Mouse (Mus musculus) neural tube, embryonic 15.5 days (tissue): Measurements from ENCODE around the gene Pde4b. TPM values are rescaled to one million over a fixed set of nuclear protein-coding genes. Genes with fewer than 3 reads are reported as not detected.

Source experiments
- ATAC-seq: fragments of 200-750 bp; cut with Nextera tagmentation; 2 replicates; pipeline ENCODE4 v1.8.0; 2017; ENCODE audit warnings: mild to moderate bottlenecking, moderate TSS enrichment, moderate library complexity; ENCODE audit not compliant: low FRiP score
- H3K27ac ChIP-seq: fragments of 300-500 bp; sonication (generic); replicated peaks from 2 replicates; pipeline ENCODE4 v1.5.1; 2015; ENCODE audit warnings: mild to moderate bottlenecking, inconsistent platforms
- H3K27me3 ChIP-seq: fragments of 300-500 bp; sonication (generic); replicated peaks from 2 replicates; pipeline ENCODE4 v1.6.1; 2015; ENCODE audit warnings: inconsistent platforms
- H3K36me3 ChIP-seq: fragments of 300-500 bp; sonication (generic); 2 replicates; pipeline ENCODE4 v1.6.1; 2015; ENCODE audit warnings: inconsistent platforms
- H3K4me1 ChIP-seq: fragments of 300-500 bp; sonication (generic); 2 replicates; pipeline ENCODE4 v1.6.1; 2015; ENCODE audit warnings: inconsistent platforms
- H3K4me2 ChIP-seq: fragments of 300-500 bp; sonication (generic); 2 replicates; pipeline ENCODE4 v1.6.1; 2015; ENCODE audit warnings: inconsistent platforms, mild to moderate bottlenecking, moderate library complexity
- H3K4me3 ChIP-seq: fragments of 300-500 bp; sonication (generic); replicated peaks from 2 replicates; pipeline ENCODE4 v1.5.1; 2015; ENCODE audit warnings: mild to moderate bottlenecking, inconsistent platforms
- H3K9ac ChIP-seq: fragments of 300-500 bp; sonication (generic); replicated peaks from 2 replicates; pipeline ENCODE4 v1.6.1; 2015; ENCODE audit warnings: mild to moderate bottlenecking, inconsistent platforms
- H3K9me3 ChIP-seq: fragments of 300-500 bp; sonication (generic); replicated peaks from 2 replicates; pipeline ENCODE4 v1.6.1; 2016; ENCODE audit warnings: inconsistent platforms
- whole genome bisulfite sequencing: fragments of 180-500 bp; shearing (Covaris S2); methylation state at CpG from one replicate; pipeline ENCODE4 v1.1.7; 2015; ENCODE audit warnings: mixed read lengths; 5-methylcytosine and 5-hydroxymethylcytosine counted together
- polyA plus RNA-seq: library from polyadenylated mRNA; unstranded; fragments of >200 nt; fragmentation: Nextera tagmentation; extraction: Ambion mirVana; gene quantifications from 2 replicates; pipeline ENCODE4 v1.2.1, GENCODE M21; 2015

Gene Pde4b
- polyA plus RNA-seq, 1 experiment from 2014 or later: 40.9 TPM

DNA sequence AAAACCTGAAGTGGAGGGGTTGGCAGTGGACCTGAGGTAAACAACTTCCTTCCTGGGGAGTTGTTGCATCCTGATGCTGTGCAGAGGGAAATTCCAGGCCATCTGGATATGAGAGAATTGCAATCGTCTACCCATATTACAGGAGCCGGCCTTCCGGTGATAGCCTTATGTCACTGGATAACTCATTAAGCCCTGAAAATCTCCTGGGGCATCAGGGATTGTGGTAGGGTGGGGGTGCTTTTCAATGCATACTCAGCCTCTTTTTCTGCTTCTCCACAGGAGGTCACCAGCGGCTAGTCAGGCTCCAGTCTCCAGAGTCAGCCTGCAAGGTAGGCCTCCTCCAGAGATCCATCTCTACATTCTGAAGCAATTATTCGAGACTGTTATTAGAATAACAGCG lies 418.4 kb downstream of the Pde4b start:
- 42% methylated on average over 6 of the region's 6 CpGs for WGBS
- peaks cover 3% of the 10 kb centered on the region for H3K4me1 ChIP-seq
- H3K27ac ChIP-seq: no peak overlapping the region

DNA sequence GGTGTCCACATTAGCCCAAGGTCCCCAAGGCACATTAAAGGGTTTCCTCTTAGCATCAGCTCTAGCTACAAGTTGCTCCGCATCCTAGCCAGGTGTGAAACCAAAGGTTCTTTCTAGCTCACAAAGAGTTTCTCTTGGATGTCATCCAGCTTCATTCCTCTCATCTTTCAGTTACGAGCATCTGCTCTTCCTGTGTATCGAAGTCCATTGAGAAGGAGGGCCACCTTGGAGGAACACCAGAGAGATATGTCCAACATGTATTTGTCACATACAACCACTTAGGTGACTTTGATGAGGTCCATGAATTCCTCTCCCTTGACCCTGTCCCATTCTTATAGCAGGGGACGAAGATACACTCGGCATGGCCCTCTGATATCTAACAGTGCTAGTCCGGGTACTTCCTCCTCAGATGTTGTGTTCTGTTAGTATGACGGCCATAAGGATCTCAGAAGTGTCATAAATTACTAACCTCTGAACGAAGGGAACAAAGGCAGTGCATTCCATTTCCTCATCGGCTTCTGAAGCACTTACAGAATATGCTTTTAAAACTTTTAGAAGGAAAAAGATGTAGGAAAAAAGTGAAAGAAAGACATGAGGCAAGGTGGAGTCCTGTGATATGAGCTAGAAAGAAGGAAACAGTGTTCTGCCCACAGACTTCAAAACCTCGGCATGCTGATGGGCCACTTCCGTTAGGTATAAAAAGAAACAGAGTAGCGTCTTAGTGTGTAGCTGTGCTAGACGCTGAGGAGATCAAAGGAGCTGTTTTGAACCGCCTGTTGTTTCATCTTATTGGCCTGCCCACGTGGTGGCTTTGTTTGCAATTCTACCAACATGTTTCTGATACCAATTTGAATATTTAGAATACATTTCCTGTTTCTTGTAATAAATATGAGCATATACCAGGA lies 419.3 kb downstream of the Pde4b start:
- Histone ChIP-seq H3K36me3 (no peaks in the 10 kb centered on the region), H3K9me3 (no peaks in the 10 kb centered on the region), H3K27ac (no peak overlapping the region), H3K4me1 (peaks cover 12% of the 10 kb centered on the region), H3K4me2 (no peak overlapping the region), H3K9ac (no peak overlapping the region), H3K27me3 (no peaks in the 10 kb centered on the region), H3K4me3 (no peak overlapping the region)
- ATAC-seq: no peak
- WGBS: 73% methylated on average over 15 of the region's 15 CpGs

More for the DNA sequence above, 418.4 kb downstream of the Pde4b start:
- no peaks in the 10 kb centered on the region for H3K36me3 ChIP-seq
- no peaks in the 10 kb centered on the region for H3K27me3 ChIP-seq
- no peak overlapping the region for H3K9ac ChIP-seq
- H3K9me3 ChIP-seq: no peaks in the 10 kb centered on the region
- H3K4me3 ChIP-seq: no peak overlapping the region
- no peak overlapping the region for H3K4me2 ChIP-seq
- no peak for ATAC-seq

DNA sequence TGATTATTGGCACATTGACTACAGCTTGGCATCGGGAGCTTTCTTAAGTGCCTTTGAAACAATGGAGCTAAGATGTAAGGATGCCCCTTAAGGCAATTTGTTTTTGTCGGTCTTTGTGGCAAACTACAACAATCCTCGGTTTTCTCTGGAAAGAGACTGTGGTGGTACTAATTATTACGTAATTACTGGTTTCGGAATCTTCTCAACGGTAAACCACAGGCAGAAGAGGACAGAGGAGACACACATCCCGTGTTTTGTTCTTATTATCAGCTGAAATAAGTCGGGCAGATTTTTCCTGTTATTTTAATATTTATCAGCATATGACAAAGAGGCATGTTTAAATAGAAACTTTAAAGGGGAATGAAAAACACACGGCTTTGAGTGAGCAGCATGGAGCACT lies 420.0 kb downstream of the Pde4b start:
- Histone ChIP-seq H3K4me2 (no peak overlapping the region), H3K9me3 (no peaks in the 10 kb centered on the region), H3K27ac (no peak overlapping the region), H3K4me1 (peaks cover 14% of the 10 kb centered on the region), H3K9ac (no peak overlapping the region), H3K27me3 (no peaks in the 10 kb centered on the region), H3K36me3 (no peaks in the 10 kb centered on the region), H3K4me3 (no peak overlapping the region)
- 70% methylated on average over 9 of the region's 9 CpGs for WGBS
- ATAC-seq: no peak

DNA sequence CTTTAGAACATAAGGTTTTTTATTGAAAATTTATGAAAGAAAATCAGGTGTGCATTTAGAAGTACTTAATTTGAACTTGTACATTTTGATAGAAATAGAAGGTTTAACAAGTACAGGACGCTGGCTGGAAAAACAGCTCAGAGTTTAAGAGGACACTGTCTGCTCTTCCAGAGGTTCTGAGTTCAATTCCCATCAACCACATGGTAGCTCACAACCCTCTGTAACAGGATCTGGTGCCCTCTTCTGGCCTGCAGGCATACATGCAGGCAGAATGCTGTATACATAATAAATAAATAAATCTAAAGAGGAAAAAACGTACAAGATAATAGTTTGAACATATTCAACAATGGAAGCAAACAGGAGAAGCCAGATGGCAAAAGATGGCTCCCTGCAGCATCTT lies 420.4 kb downstream of the Pde4b start:
- no peak overlapping the region for H3K27ac ChIP-seq
- no peaks in the 10 kb centered on the region for H3K36me3 ChIP-seq
- no peaks in the 10 kb centered on the region for H3K9me3 ChIP-seq
- H3K27me3 ChIP-seq: no peaks in the 10 kb centered on the region
- H3K4me3 ChIP-seq: no peak overlapping the region
- peaks cover 14% of the 10 kb centered on the region for H3K4me1 ChIP-seq
- H3K9ac ChIP-seq: no peak overlapping the region
- ATAC-seq: no peak
- 82% methylated on average over 2 of the region's 2 CpGs for WGBS
- no peak overlapping the region for H3K4me2 ChIP-seq

DNA sequence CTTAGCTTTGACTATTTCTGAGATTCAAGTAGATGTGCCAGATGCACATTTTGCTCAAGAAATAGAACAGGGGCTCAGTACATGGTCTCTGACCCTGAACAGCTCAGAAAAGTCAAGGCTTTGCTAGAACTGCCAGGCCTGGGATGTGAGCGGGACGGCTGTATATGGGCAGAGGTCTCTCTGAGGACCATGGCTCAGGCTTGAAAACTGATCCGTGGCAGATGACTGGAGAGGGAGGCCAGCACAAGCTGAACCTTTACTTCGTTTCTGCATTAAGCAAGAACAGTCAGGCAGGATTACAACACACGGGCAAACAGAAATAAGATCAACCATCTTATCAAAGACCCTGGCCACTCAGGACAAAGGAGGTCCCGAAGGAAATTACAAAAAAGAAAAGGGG lies 422.7 kb downstream of the Pde4b start:
- Histone ChIP-seq H3K27ac (no peak overlapping the region), H3K4me3 (no peak overlapping the region), H3K36me3 (no peaks in the 10 kb centered on the region), H3K9ac (no peak overlapping the region), H3K9me3 (no peaks in the 10 kb centered on the region), H3K4me2 (no peak overlapping the region), H3K27me3 (no peaks in the 10 kb centered on the region), H3K4me1 (peaks cover 14% of the 10 kb centered on the region)
- ATAC-seq: no peak
- 83% methylated on average over 6 of the region's 6 CpGs for WGBS

- 0 out of 2 replicates have a peak overlapping the region, but pooled peaks have one; percentile 4 for H3K4me3 ChIP-seq
Observed at GRCm38 (mm10) chr4:102510939-102511391, 423.6 kb downstream of the Pde4b start.

GRCm38 (mm10) chr4:102511511-102511910 lies 424.2 kb downstream of the Pde4b start:
- H3K9me3 ChIP-seq: no peaks in the 10 kb centered on the region
- H3K27ac ChIP-seq: peak overlapping the region; percentile 34
- H3K36me3 ChIP-seq: no peaks in the 10 kb centered on the region
- peak overlapping the region; percentile 18; the same call in 1 of the 2 replicates for H3K9ac ChIP-seq
- peaks cover 14% of the 10 kb centered on the region for H3K4me1 ChIP-seq
- no peaks in the 10 kb centered on the region for H3K27me3 ChIP-seq
- peak overlapping the region; percentile 39 for H3K4me2 ChIP-seq
- H3K4me3 ChIP-seq: 0 out of 2 replicates have a peak overlapping the region, but pooled peaks have one; percentile 4
- 0 out of 2 replicates have a peak, but pooled peaks have one; percentile 30 for ATAC-seq
- WGBS: 16% methylated on average over 11 of the region's 11 CpGs

More at GRCm38 (mm10) chr4:102510939-102511391, 423.6 kb downstream of the Pde4b start:
- Histone ChIP-seq H3K9ac (peak overlapping the region; percentile 18; the same call in 1 of the 2 replicates), H3K27me3 (no peaks in the 10 kb centered on the region), H3K4me1 (peaks cover 14% of the 10 kb centered on the region), H3K36me3 (no peaks in the 10 kb centered on the region), H3K27ac (peak overlapping the region; percentile 34), H3K4me2 (peak overlapping the region; percentile 39), H3K9me3 (no peaks in the 10 kb centered on the region)
- 33% methylated on average over 8 of the region's 8 CpGs for WGBS
- no peak for ATAC-seq

GRCm38 (mm10) chr4:102512940-102513339 lies 425.6 kb downstream of the Pde4b start:
- 87% methylated on average over 7 of the region's 7 CpGs for WGBS
- Histone ChIP-seq H3K36me3 (no peaks in the 10 kb centered on the region), H3K9ac (no peak overlapping the region), H3K9me3 (no peaks in the 10 kb centered on the region), H3K4me2 (no peak overlapping the region), H3K4me3 (no peak overlapping the region), H3K27me3 (no peaks in the 10 kb centered on the region), H3K4me1 (peaks cover 14% of the 10 kb centered on the region), H3K27ac (no peak overlapping the region)
- no peak for ATAC-seq

DNA sequence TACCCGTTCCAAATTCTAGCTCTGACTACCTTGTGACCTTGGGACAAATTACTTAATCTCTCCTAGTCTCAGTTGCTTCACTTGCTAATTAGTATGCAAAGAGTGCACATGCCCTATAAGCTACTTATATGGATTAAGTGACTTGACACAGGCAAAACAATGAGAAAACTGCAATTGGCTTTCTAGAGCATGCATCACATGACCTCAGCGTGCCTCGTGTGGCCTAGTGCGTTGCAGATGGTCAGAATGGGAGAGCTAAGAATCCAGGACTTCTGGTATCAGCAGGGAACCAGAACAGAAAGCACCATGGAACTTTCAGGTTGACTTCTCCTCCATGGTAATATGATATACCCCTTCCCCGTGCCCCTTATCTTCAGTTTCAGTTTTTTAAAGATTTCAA lies 426.2 kb downstream of the Pde4b start:
- Histone ChIP-seq H3K27ac (no peak overlapping the region), H3K9ac (no peak overlapping the region), H3K27me3 (no peaks in the 10 kb centered on the region), H3K36me3 (no peaks in the 10 kb centered on the region), H3K9me3 (no peaks in the 10 kb centered on the region), H3K4me2 (no peak overlapping the region), H3K4me3 (no peak overlapping the region), H3K4me1 (peaks cover 14% of the 10 kb centered on the region)
- ATAC-seq: no peak
- 73% methylated on average over 5 of the region's 5 CpGs for WGBS

DNA sequence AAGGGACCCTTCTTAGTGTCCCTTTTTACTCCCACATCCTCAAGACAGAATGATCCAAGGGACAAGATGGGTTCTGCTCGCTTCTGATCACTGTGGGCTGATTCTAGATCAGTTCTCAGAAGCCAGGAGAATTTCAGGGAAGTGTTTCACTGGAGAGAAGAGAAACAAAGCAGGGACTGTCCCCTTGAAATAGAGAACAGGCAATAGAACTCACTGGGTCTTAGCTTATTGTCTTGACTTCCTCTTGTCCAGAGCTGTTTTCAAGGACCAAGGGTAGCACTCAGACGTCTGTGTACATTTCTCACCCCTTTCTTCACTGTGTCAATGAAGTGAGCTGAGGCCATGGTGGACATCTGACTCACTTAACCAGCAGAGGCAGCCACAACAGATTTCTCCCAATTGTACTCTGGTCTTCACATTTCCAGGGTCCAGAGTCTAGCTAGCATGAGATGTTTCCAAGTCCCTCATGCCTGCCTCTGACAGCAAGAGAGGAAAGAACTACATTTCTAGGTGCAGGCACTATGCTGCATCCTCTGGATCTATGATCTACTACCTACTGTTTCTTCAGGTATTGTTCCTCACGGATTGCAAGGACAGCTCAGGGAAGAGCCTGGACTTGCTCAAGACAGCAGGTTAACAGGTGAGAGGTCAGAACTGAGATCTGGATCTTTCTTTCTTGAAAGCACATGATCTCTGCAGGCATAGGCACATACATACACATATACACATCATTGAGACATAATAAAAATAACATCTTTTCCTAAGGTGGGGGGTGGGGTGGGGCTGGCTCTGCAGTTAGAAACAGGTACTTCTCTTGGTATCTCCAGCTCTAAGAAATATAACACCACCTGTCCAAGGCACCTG lies 427.9 kb downstream of the Pde4b start:
- Histone ChIP-seq H3K4me1 (peaks cover 14% of the 10 kb centered on the region), H3K27ac (no peak overlapping the region), H3K4me2 (no peak overlapping the region), H3K9ac (no peak overlapping the region), H3K9me3 (no peaks in the 10 kb centered on the region), H3K27me3 (no peaks in the 10 kb centered on the region), H3K4me3 (no peak overlapping the region), H3K36me3 (no peaks in the 10 kb centered on the region)
- no peak for ATAC-seq
- 62% methylated on average over 3 of the region's 3 CpGs for WGBS

GRCm38 (mm10) chr4:102516395-102516794 lies 429.1 kb downstream of the Pde4b start:
- Histone ChIP-seq H3K4me1 (peaks cover 4% of the 10 kb centered on the region), H3K9me3 (no peaks in the 10 kb centered on the region), H3K4me2 (no peak overlapping the region), H3K27ac (no peak overlapping the region), H3K4me3 (no peak overlapping the region), H3K9ac (no peak overlapping the region), H3K27me3 (no peaks in the 10 kb centered on the region), H3K36me3 (no peaks in the 10 kb centered on the region)
- ATAC-seq: no peak
- 82% methylated on average over 4 of the region's 4 CpGs for WGBS
